Mouse (Mus musculus) retina, postnatal 7 days (tissue): ENCODE data around the gene Reg1.
"Not testable (repeated sequence)": the region's sequence is repeated elsewhere in the genome, so short reads cannot be mapped to it uniquely, and the experiment has no call there.

Experiments used
- DNase-seq: peaks from one replicate; pipeline ENCODE4 v3.0.0-alpha.2; 2012; ENCODE audit warnings: low read depth, low spot score

Reg1 gene

GRCm38 (mm10) chr6:78422411-78422810, at the start of gene Reg1:
TSS of gene Reg1 (plus strand) at chr6:78422711.
- DNase-seq: not testable (repeated sequence)

GRCm38 (mm10) chr6:78378765-78379164, 43.7 kb upstream of the Reg1 start, which contains the start of gene Reg3d:
TSS of gene Reg3d (minus strand) at chr6:78378865.
- DNase-seq: no peak

- DNase-seq: no peak
Observed at GRCm38 (mm10) chr6:78380409-78380808, 42.1 kb upstream of the Reg1 start, which contains the start of gene Reg3a. TSS of gene Reg3a (plus strand) at chr6:78380709.

GRCm38 (mm10) chr6:78385609-78386008, 36.9 kb upstream of the Reg1 start:
- no peak for DNase-seq

- not testable (repeated sequence) for DNase-seq
Observed at GRCm38 (mm10) chr6:78395323-78395722, 27.2 kb upstream of the Reg1 start, which contains the start of gene Reg2. TSS of gene Reg2 (plus strand) at chr6:78395623.

- no peak for DNase-seq
Observed at GRCm38 (mm10) chr6:78425497-78425896, 3.0 kb downstream of the Reg1 start.

- DNase-seq: no peak
Observed at GRCm38 (mm10) chr6:78447202-78447601, 24.7 kb downstream of the Reg1 start.

GRCm38 (mm10) chr6:78448409-78448808, 25.9 kb downstream of the Reg1 start:
- no peak for DNase-seq

GRCm38 (mm10) chr6:78452804-78453203, 30.3 kb downstream of the Reg1 start:
- DNase-seq: no peak

GRCm38 (mm10) chr6:78460191-78460825, 37.8 kb downstream of the Reg1 start:
- no peak for DNase-seq

GRCm38 (mm10) chr6:78462360-78462759, 39.8 kb downstream of the Reg1 start:
- DNase-seq: no peak

- DNase-seq: no peak
Observed at GRCm38 (mm10) chr6:78463266-78463665, 40.8 kb downstream of the Reg1 start.

- DNase-seq: no peak
Observed at GRCm38 (mm10) chr6:78468772-78469171, 46.3 kb downstream of the Reg1 start, which contains the start of gene Reg3g. TSS of gene Reg3g (minus strand) at chr6:78468872.

- no peak for DNase-seq
Observed at GRCm38 (mm10) chr6:78469287-78469686, 46.8 kb downstream of the Reg1 start.
